Mouse (Mus musculus) central nervous system, embryonic 14 days (tissue): ENCODE data around the gene Dpyd. TPM values are rescaled to one million over a fixed set of nuclear protein-coding genes. Genes with fewer than 3 reads are reported as not detected.

Experiments used
- polyA plus RNA-seq: library from polyadenylated mRNA; depleted of rRNA; stranded (reverse); fragments of >200 nt; gene quantifications from 2 replicates; pipeline ENCODE4 v1.2.3, GENCODE M21; 2012; rRNA removed

Dpyd gene
- 2.0 and 2.1 TPM in 2 replicates for polyA plus RNA-seq

GRCm38 (mm10) chr3:118561554-118562310 is at the start of gene Dpyd:
Gene Dpyd, plus strand, starts transcription at chr3:118562129.

